Mouse (Mus musculus) CH12.LX (cell line): ENCODE measurements around the gene Sar1a. TPM values are rescaled to one million over a fixed set of nuclear protein-coding genes. Genes with fewer than 3 reads are reported as not detected.

Experiments
- DNase-seq: peaks from one replicate; pipeline ENCODE4 v3.0.0-alpha.2; 2013; ENCODE audit errors: extremely low read depth
- H3K27ac ChIP-seq: 2 replicates; pipeline ENCODE4 v1.5.1; 2012; ENCODE audit warnings: low read depth, mild to moderate bottlenecking, control low read depth, moderate library complexity; ENCODE audit not compliant: insufficient read depth
- H3K27me3 ChIP-seq: replicated peaks from 2 replicates; pipeline ENCODE3; 2012; ENCODE audit warnings: inconsistent platforms
- H3K36me3 ChIP-seq, 2 experiments: replicated peaks in 1 of 2; 2 replicates each; pipeline versions ENCODE3 to v1.6.1; 2012; ENCODE audit warnings: inconsistent platforms in 1 of 2, low read length in 1 of 2, mild to moderate bottlenecking in 1 of 2, mixed read lengths in 1 of 2, moderate library complexity in 1 of 2; ENCODE audit not compliant: control insufficient read depth in 1 of 2, insufficient read depth in 1 of 2
- H3K4me1 ChIP-seq, 2 experiments: 2 replicates each; pipeline ENCODE4 v1.6.1; 2012; ENCODE audit warnings: inconsistent platforms in 1 of 2, moderate library complexity in 1 of 2; ENCODE audit not compliant: insufficient read depth in 2 of 2, control insufficient read depth in 1 of 2
- H3K4me2 ChIP-seq: 2 replicates; pipeline ENCODE4 v1.6.1; 2012; ENCODE audit warnings: low read depth, mild to moderate bottlenecking, control low read depth; ENCODE audit not compliant: poor library complexity, insufficient read depth, severe bottlenecking
- H3K4me3 ChIP-seq, 3 experiments: fragments of 150-350 bp in 1 of 3; sonication (generic) in 1 of 3; replicated peaks in 1 of 3; 2 replicates each; pipeline versions ENCODE3 to v1.5.1; 2011 to 2012; ENCODE audit warnings: low read depth in 2 of 3, low read length in 2 of 3, mild to moderate bottlenecking in 2 of 3, moderate library complexity in 2 of 3, control low read depth in 1 of 3, improper control_type of control experiment in 1 of 3, inconsistent platforms in 1 of 3, mixed read lengths in 1 of 3; ENCODE audit not compliant: poor library complexity in 1 of 3
- H3K79me2 ChIP-seq: replicated peaks from 2 replicates; pipeline ENCODE4 v1.6.1; 2012; ENCODE audit warnings: mild to moderate bottlenecking, moderate library complexity; ENCODE audit not compliant: control insufficient read depth, poor library complexity, insufficient read depth, severe bottlenecking; ENCODE audit errors: extremely low read depth
- H3K9ac ChIP-seq: 2 replicates; pipeline ENCODE4 v1.6.1; 2012; ENCODE audit warnings: low read depth, mild to moderate bottlenecking, control low read depth, moderate library complexity; ENCODE audit not compliant: insufficient read depth
- H3K9me3 ChIP-seq: replicated peaks from 2 replicates; pipeline ENCODE3; 2012; ENCODE audit warnings: low read length, inconsistent platforms, mixed read lengths
- BHLHE40 ChIP-seq: IDR thresholded peaks from 2 replicates; pipeline ENCODE4 v1.6.1; 2011; ENCODE audit warnings: mild to moderate bottlenecking, low read depth, low read length, improper control_type of control experiment
- CHD2 ChIP-seq: IDR thresholded peaks from 2 replicates; pipeline ENCODE4 v1.6.1; 2011; ENCODE audit warnings: low read length, improper control_type of control experiment
- CTCF ChIP-seq, 2 experiments: IDR thresholded peaks in 1 of 2; conservative IDR thresholded peaks in 1 of 2; 2 replicates each; pipeline ENCODE4 v1.5.1; 2011 to 2012; ENCODE audit warnings: low read depth in 2 of 2, low read length in 2 of 2, improper control_type of control experiment in 1 of 2, inconsistent platforms in 1 of 2, mild to moderate bottlenecking in 1 of 2, moderate library complexity in 1 of 2
- E2F4 ChIP-seq: IDR thresholded peaks from 2 replicates; pipeline ENCODE4 v1.6.1; 2011; ENCODE audit warnings: low read depth, low read length, improper control_type of control experiment; ENCODE audit not compliant: insufficient replicate concordance
- ELF1 ChIP-seq: IDR thresholded peaks from 2 replicates; pipeline ENCODE4 v1.6.1; 2014; ENCODE audit warnings: low read depth, mild to moderate bottlenecking, inconsistent platforms, low read length, improper control_type of control experiment
- ETS1 ChIP-seq: conservative IDR thresholded peaks from 2 replicates; pipeline ENCODE4 v1.6.1; 2012; ENCODE audit warnings: low read depth, mild to moderate bottlenecking, inconsistent platforms, low read length, improper control_type of control experiment, moderate library complexity
- GABPA ChIP-seq: IDR thresholded peaks from 2 replicates; pipeline ENCODE4 v1.6.1; 2012; ENCODE audit warnings: low read depth, low read length, improper control_type of control experiment, inconsistent platforms; ENCODE audit not compliant: insufficient replicate concordance
- JUN ChIP-seq: IDR thresholded peaks from 2 replicates; pipeline ENCODE4 v1.6.1; 2011; ENCODE audit warnings: low read depth, mild to moderate bottlenecking, low read length, improper control_type of control experiment, moderate library complexity; ENCODE audit not compliant: insufficient read depth
- JUND ChIP-seq: conservative IDR thresholded peaks from 2 replicates; pipeline ENCODE4 v1.6.1; 2011; ENCODE audit warnings: low read depth, low read length, improper control_type of control experiment
- MAFK ChIP-seq: IDR thresholded peaks from 2 replicates; pipeline ENCODE4 v1.6.1; 2011; ENCODE audit warnings: low read length, improper control_type of control experiment; ENCODE audit not compliant: insufficient replicate concordance
- MAX ChIP-seq: IDR thresholded peaks from 2 replicates; pipeline ENCODE4 v1.6.1; 2011; ENCODE audit warnings: low read length, improper control_type of control experiment
- MXI1 ChIP-seq: IDR thresholded peaks from 2 replicates; pipeline ENCODE4 v1.6.1; 2011; ENCODE audit warnings: mild to moderate bottlenecking, low read depth, low read length, improper control_type of control experiment
- MYC ChIP-seq: IDR thresholded peaks from 2 replicates; pipeline ENCODE4 v1.6.1; 2011; ENCODE audit warnings: low read depth, mild to moderate bottlenecking, improper control_type of control experiment, low read length
- PAX5 ChIP-seq: IDR thresholded peaks from 2 replicates; pipeline ENCODE4 v1.6.1; 2012; ENCODE audit warnings: low read length, inconsistent platforms, mixed read lengths
- POLR2AphosphoS2 ChIP-seq: IDR thresholded peaks from 2 replicates; pipeline ENCODE4 v1.6.1; 2011; ENCODE audit warnings: low read depth, low read length, improper control_type of control experiment
- RAD21 ChIP-seq: IDR thresholded peaks from 2 replicates; pipeline ENCODE4 v1.6.1; 2011; ENCODE audit warnings: low read depth, mild to moderate bottlenecking, low read length, improper control_type of control experiment, moderate library complexity
- RCOR1 ChIP-seq: conservative IDR thresholded peaks from 2 replicates; pipeline ENCODE4 v1.6.1; 2012; ENCODE audit warnings: low read depth, mild to moderate bottlenecking, inconsistent platforms, low read length, improper control_type of control experiment
- SIN3A ChIP-seq: IDR thresholded peaks from 2 replicates; pipeline ENCODE4 v1.6.1; 2012; ENCODE audit warnings: low read length, improper control_type of control experiment, inconsistent platforms
- TBP ChIP-seq: conservative IDR thresholded peaks from 2 replicates; pipeline ENCODE4 v1.6.1; 2011; ENCODE audit warnings: low read depth, low read length, improper control_type of control experiment
- TCF12 ChIP-seq: IDR thresholded peaks from 2 replicates; pipeline ENCODE4 v1.6.1; 2014; ENCODE audit warnings: low read depth, mild to moderate bottlenecking, inconsistent platforms, low read length, improper control_type of control experiment
- UBTF ChIP-seq: IDR thresholded peaks from 2 replicates; pipeline ENCODE4 v1.6.1; 2012; ENCODE audit warnings: low read depth, mild to moderate bottlenecking, inconsistent platforms, low read length, improper control_type of control experiment, moderate library complexity
- ZC3H11A ChIP-seq: IDR thresholded peaks from 2 replicates; pipeline ENCODE4 v1.6.1; 2012; ENCODE audit warnings: low read depth, mild to moderate bottlenecking, inconsistent platforms, low read length, improper control_type of control experiment
- ZKSCAN1 ChIP-seq: IDR thresholded peaks from 2 replicates; pipeline ENCODE4 v1.6.1; 2012; ENCODE audit warnings: low read depth, inconsistent platforms, low read length, improper control_type of control experiment, borderline replicate concordance
- ZNF384 ChIP-seq: IDR thresholded peaks from 2 replicates; pipeline ENCODE4 v1.6.1; 2012; ENCODE audit warnings: low read depth, low read length, improper control_type of control experiment, inconsistent platforms
- dilution Hi-C: fragments of 300-500 bp; cut with MboI; formaldehyde crosslinking; loops from 2 replicates; pipeline ENCODE4 v1.14.3; 2020; ENCODE audit warnings: low sequenced_read_pairs; ENCODE audit not compliant: extremely low pct_unique_long_range_greater_than_20kb, extremely low pct_ligation_motif_present
- in situ Hi-C: fragments of 300-500 bp; cut with MboI; formaldehyde crosslinking; loops from 3 replicates; pipeline ENCODE4 v1.14.3; 2019; ENCODE audit warnings: low sequenced_read_pairs, low pct_ligation_motif_present, low pct_unique_long_range_greater_than_20kb, mixed read lengths
- polyA plus RNA-seq: library from polyadenylated mRNA; unstranded; fragments of >175 nt; gene quantifications from 2 replicates; pipeline ENCODE4 v1.2.1, GENCODE M21; 2012; ENCODE audit warnings: low read depth; ENCODE audit not compliant: insufficient read length
- total RNA-seq, 2 experiments: library from RNA; depleted of rRNA; stranded (reverse); fragments of 300-350 nt in 1 of 2; fragments of >200 nt in 1 of 2; gene quantifications; 2 replicates each; pipeline ENCODE4 v1.2.3; 2012 to 2014

The Sar1a gene
- total and polyA plus RNA-seq, 3 experiments: 97.1 to 184 (median 166) TPM

DNA sequence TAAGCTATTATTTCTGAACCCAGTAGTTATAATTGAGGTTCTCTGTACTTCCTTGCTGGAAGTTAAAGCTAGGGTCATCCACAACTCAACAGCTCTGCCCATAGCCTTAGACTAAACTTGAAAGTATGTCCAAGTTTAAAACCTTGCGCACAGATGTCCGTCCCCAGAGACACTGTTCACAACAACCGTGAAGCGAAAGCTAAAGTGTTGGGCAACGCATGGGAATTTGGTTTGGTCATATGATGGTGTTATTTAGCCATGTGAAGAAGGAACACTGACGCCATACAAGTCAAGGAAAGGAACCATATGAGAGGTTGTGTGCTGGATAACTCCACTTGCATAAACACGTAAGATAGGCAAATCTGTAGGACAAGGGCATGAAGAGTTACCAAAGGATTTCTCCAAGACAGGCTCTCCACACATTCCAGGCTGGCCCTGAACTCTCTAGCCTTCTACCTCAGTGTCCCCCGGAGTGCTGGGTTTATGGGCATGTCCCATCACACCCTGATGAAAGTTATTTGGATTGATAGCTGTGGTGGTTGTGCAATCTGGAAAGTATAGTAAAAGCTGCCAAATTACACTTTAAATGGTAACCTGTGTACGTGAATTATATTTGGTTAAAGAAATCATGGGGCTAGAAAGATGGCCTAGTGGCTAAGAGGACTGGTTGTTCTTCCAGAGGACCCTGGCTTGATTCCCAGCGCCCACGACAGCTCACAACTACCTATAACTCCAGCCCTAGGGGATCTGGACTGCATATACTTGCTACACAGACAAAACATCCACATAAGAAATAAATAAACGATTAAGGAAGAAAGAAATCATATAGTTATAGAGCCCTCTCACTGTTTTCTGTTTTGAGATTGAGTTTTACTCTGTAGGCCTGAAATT is 37.6 kb downstream of the Sar1a start:
- TF ChIP-seq BHLHE40 (no peak), RCOR1 (no peak), ELF1 (no peak), ZKSCAN1 (no peak), CHD2 (no peak), SIN3A (no peak), UBTF (no peak), TCF12 (no peak), POLR2AphosphoS2 (no peak), ZNF384 (no peak), CTCF (conservative IDR thresholded peaks at IDR 0.05 in 1 of 2, IDR thresholded peaks at IDR 0.05 in 1 of 2; ENCODE audit: low read depth in 2 of 2, low read length in 2 of 2) (no peak), MXI1 (no peak)
- Histone ChIP-seq H3K9me3 (no peaks in the 10 kb centered on the region), H3K36me3 (peaks cover 0 to 9% of the 10 kb centered on the region in 2 experiments), H3K27me3 (peaks cover 6% of the 10 kb centered on the region), H3K79me2 (no peaks in the 10 kb centered on the region), H3K4me2 (no peak overlapping the region), H3K9ac (no peak overlapping the region), H3K4me1 (peaks cover 7 to 14% of the 10 kb centered on the region in 2 experiments), H3K27ac (no peak overlapping the region), H3K4me3 (no peak overlapping the region)
- no peak for DNase-seq
- dilution Hi-C loops: no loop called here
- in situ Hi-C loops: no loop called here

DNA sequence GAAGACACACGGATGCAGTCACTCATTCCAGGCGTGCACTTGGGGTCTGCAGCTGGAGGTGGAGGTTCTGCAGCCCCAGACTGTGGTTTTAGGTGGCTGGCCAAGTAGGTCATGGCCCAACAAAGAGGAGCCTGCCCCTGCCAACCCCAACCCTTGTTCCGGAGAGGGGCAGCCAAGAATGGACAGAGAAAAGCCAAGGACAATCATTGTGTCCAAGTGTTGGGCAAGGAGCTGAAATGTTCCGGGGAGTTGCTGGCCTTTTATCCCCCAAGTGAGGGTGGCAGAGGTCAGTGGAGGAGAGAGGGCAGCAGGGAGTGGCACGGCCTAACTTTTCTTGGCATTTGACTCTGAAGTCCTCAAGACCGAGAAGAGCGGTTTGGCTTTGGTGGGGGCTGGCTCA is 40.2 kb downstream of the Sar1a start:
- TF ChIP-seq MAFK: no peak
- TF ChIP-seq RCOR1: no peak
- no peak for TF ChIP-seq JUND
- TF ChIP-seq MAX: no peak
- TF ChIP-seq CHD2: no peak
- no peak for TF ChIP-seq JUN
- TF ChIP-seq MXI1: no peak
- TF ChIP-seq MYC: no peak
- no peak for TF ChIP-seq GABPA
- no peak for TF ChIP-seq RAD21
- TF ChIP-seq E2F4: no peak
- TF ChIP-seq TBP: no peak
- no peak for TF ChIP-seq BHLHE40
- no peak for TF ChIP-seq PAX5
- TF ChIP-seq ETS1: no peak
- no peak for TF ChIP-seq ZC3H11A
- TF ChIP-seq, all 38 proteins: peak for 0
- dilution Hi-C loops (no loop called here), in situ Hi-C loops (no loop called here)
- no peak overlapping the region for H3K27ac ChIP-seq
- DNase-seq: no peak
- H3K4me3 ChIP-seq: no peak overlapping the region
- H3K36me3 ChIP-seq: peaks cover 0 to 9% of the 10 kb centered on the region in 2 experiments
- H3K79me2 ChIP-seq: no peaks in the 10 kb centered on the region
- no peak overlapping the region for H3K9ac ChIP-seq
- no peaks in the 10 kb centered on the region for H3K27me3 ChIP-seq
- H3K9me3 ChIP-seq: no peaks in the 10 kb centered on the region
- H3K4me2 ChIP-seq: no peak overlapping the region
- peaks cover 7 to 14% of the 10 kb centered on the region in 2 experiments for H3K4me1 ChIP-seq
